Mouse (Mus musculus) small intestine, adult 2 months (tissue): ENCODE measurements around the gene Aprt.

Experiments
- CTCF ChIP-seq: fragments of 200-500 bp; IDR thresholded peaks from 2 replicates; pipeline ENCODE4 v1.5.1; 2012; ENCODE audit warnings: low read depth, mild to moderate bottlenecking, control low read depth, inconsistent platforms, low read length, moderate library complexity, mixed read lengths; ENCODE audit not compliant: insufficient replicate concordance, insufficient read length; ENCODE audit errors: extremely low read depth
- POLR2A ChIP-seq: fragments of 200-500 bp; IDR thresholded peaks from 2 replicates; pipeline ENCODE4 v1.6.1; 2012; ENCODE audit warnings: low read depth, mild to moderate bottlenecking, control low read depth, inconsistent platforms, low read length, moderate library complexity

DNA sequence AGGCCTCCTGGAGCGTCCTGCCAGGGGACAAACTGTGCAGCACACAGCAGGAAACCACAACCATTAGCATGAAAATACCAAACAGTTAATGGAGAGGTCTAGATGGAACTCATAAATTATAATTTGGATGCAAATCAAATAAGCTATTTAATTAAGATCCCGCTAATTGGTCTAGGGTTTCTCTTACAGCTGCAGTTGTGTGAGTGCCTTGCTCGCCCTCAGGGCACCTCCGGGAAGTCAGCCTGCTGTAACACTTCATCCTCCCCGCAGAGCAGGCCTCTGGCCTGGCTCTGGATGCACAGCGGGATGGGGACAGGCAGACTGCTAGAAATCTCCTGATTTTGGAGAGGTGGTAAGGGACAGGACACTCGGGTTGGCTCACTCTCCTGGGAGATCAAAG lies 9.5 kb upstream of the Aprt start:
- TF ChIP-seq POLR2A (no peak), CTCF (no peak)
